ENCODE assay signal across 15 mouse cellular contexts in genomic region chr6:51698244-51698643, GRCm38 (mm10).
"Had no signal": no experiment of that assay in that cellular context is flagged by ENCODE, and none has a peak within 500 bp of the region (broad histone marks: within the 10 kb centered on the region; RNA-seq: fewer than 3 reads in every experiment).

No protein-coding gene starts in this region.

- H3K9me3 ChIP-seq: intestine, embryonic 15.5 days; limb, embryonic 10.5 days; limb, embryonic 13.5 days; liver, embryonic 15.5 days had no signal

- H3K4me3 ChIP-seq: intestine, embryonic 15.5 days; layer of hippocampus, adult 2 months; limb, embryonic 10.5 days; limb, embryonic 13.5 days; liver, embryonic 15.5 days had no signal

- H3K9ac ChIP-seq: intestine, embryonic 15.5 days; limb, embryonic 13.5 days; liver, embryonic 15.5 days had no signal

- DNase-seq: layer of hippocampus, adult 9-11 months; lung, adult 2 months; lung, postnatal 14 days; lung, postnatal 4 days; midbrain, embryonic 14.5 days; thymus, adult 18-20 months; thymus, postnatal 36 days had no signal

- ATAC-seq: intestine, embryonic 15.5 days had no signal

- H3K27ac ChIP-seq: intestine, embryonic 15.5 days; kidney, postnatal 0 days; layer of hippocampus, adult 2 months; limb, embryonic 10.5 days; limb, embryonic 13.5 days; liver, embryonic 15.5 days had no signal

- H3K36me3 ChIP-seq: intestine, embryonic 15.5 days; limb, embryonic 10.5 days; limb, embryonic 13.5 days; liver, embryonic 15.5 days had no signal

- H3K27me3 ChIP-seq: intestine, embryonic 15.5 days; limb, embryonic 13.5 days; liver, embryonic 15.5 days had no signal

- H3K4me2 ChIP-seq: intestine, embryonic 15.5 days; limb, embryonic 13.5 days; liver, embryonic 11.5 days; liver, embryonic 15.5 days; midbrain, embryonic 11.5 days had no signal

- H3K4me1 ChIP-seq: intestine, embryonic 15.5 days; limb, embryonic 13.5 days; liver, embryonic 15.5 days had no signal
